Mouse (Mus musculus): ENCODE data around the gene Abi1.
A peak's percentile ranks its signal among the peaks of the same experiment; 100 is the strongest.
"Not testable (repeated sequence)": the region's sequence is repeated elsewhere in the genome, so short reads cannot be mapped to it uniquely, and the experiment has no call there.

Gene Abi1

DNA sequence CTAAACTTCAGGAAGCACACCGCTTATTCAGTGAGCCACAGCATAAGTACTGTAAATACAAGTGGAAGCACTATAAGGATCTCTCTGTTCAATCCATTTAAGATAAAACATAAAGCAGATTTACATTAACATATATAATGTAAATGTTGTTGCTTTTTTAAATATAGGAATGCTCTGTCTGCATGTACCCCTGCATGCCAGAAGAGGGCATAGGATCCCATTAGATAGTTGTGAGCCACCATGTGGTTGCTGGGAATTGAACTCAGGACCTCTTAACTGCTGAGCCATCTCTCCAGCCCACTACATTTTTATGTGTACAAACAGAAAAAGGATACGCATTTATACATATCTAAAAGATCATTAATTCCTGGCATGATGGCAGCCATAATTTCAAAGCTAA is 78.4 kb downstream of the Abi1 start:
- DNase-seq (ENCODE audit: low spot score): no peak

DNA sequence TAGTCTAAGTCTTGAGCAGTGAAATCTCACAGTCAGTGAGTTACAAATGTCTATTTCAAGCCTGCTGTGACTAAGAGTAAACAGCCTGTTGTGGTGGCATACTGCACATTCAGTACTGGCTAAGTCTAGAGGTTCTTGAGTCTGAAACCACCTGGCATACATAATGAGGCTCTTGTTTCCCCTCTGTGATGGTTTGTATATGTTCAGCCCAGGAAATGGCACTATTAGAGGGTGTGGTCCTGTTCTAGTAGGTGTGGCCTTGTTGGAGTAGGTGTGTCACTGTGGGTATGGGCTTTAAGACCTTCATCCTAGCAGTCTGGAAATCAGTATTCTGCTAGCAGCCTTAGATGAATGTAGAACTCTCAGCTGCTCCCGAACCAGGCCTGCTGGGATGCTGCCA is 82.6 kb downstream of the Abi1 start:
- DNase-seq (ENCODE audit: low spot score): no peak

DNA sequence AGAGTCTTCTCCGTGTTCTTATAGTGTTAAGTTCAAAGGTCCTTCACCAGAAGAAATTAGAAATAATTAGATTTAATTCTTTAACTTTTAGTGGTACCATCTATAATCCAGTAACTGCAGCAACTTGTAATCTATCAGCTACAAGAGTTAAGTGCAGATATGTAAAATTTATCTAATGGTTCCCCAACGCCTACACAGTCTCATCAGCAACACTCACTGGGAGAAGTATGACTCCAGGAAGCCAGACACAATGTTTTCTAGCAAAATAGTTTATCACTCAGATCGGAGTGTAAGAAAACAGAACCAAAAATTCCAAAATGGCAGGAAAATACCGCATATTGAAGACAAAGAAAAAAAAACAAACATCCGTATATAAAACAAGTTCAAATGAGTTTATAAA is 84.1 kb downstream of the Abi1 start:
- no peak for DNase-seq (ENCODE audit: low spot score)

DNA sequence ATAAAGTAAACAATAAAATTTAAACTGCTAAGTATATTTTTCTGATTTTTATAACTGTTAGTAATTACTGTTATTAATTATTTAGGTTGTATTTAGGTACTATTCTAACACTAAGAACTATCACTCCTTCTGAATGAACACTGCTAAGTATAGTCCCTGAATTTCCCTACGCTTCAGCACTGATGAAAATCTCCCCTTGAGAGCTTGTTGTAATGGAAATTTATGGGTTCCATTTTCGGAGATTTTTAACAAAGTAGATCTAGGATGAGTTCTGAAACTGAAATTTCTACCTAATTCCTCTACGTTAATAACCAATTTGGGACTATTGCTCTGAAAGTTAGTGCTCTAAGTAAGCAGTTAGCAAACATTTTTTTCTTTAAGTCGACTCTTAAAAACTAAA is 85.8 kb downstream of the Abi1 start:
- DNase-seq (ENCODE audit: low spot score): no peak

DNA sequence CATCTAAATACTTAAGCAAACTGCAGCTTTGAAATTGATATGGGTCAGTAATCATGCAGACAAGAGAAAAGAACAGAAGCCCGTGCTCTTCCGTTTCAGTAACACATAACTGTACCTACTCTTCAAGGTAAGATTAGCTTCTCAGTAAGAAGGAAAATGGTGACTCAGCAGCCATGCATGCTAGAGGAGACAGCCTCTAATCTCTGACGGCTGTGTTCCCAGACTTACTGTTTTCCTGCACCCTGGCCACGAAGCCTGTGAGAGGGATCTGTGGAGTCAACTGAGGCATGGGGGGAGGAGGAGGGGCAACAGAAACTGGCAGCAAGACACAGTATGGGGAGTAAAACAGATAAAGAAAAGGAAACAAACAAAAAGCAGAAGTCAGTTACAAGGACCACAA is 90.1 kb downstream of the Abi1 start:
- DNase-seq (ENCODE audit: low spot score): no peak

DNA sequence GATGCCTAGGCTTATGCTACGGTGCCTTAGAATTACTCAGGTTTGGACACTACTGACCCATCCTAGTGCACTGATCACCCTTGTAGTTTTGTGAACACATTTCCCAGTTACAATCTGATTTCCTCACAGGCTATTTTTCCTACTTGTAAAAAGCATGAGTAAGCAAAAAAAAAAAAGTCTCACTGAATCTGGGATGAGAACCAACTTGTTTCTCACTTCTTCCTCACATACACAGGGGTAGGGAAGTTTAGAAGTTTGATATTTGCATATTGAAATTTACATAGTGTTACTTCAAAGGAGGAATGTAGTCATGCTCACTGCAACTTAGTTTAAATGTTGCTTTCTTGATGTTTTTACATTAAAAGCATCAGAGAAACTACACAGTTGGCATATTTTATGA is 106.5 kb downstream of the Abi1 start:
- DNase-seq (ENCODE audit: low spot score): no peak

DNA sequence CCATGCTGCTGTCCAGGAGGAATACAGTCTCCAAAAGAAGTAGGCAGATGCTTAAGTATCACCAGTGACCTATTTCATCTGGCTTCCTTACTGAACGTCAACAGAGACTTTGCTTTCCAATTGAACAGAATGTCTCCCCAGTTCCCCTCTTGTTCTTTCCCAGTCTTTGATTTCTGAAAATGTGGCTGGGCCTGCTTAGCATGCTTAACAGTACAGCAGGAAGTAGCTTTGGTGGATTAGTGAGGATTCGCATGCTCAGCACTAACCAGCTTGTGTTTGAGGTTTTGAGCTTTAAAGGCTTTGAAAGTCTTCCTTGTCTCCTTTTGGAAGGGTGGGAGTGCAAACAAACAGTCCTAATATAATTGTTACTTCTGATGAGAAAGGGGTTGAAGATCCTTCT is 111.8 kb downstream of the Abi1 start:
- DNase-seq (ENCODE audit: low spot score): no peak

DNA sequence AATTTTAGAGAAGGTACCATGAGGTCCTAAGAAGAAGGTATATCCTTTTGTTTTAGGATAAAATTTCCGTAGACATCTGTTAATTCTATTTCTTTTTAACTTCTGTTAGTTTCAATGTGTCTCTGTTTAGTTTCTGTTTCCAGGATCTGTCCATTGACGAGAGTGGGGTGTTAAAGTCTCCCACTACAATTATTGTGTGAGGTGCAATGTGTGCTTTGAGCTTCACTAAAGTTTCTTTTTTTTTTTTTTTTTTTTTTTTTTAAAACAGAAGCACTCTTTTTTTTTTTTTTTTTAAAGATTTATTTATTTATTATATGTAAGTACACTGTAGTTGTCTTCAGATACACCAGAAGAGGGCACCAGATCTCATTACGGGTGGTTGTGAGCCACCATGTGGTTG is 114.1 kb downstream of the Abi1 start:
- DNase-seq (ENCODE audit: low spot score): not testable (repeated sequence)

DNA sequence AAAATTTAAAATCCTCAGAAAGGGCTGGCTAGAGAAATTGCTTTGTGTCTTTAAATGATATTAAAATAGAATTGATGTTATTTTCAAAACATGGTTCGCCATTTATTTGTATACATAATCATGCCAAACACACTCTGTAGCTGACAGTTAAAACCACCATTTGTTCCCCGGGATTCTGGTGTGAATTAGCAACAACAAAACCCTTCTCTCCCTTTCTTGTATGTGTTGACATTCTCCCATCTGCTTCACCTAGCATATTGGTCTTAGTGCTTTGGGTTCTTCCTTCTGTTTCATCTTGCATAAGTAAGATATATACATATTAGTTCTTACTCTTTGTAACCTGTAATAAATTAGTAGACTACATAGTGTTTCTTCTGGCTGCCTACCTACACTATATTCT is 121.4 kb downstream of the Abi1 start:
- DNase-seq (ENCODE audit: low spot score): no peak

DNA sequence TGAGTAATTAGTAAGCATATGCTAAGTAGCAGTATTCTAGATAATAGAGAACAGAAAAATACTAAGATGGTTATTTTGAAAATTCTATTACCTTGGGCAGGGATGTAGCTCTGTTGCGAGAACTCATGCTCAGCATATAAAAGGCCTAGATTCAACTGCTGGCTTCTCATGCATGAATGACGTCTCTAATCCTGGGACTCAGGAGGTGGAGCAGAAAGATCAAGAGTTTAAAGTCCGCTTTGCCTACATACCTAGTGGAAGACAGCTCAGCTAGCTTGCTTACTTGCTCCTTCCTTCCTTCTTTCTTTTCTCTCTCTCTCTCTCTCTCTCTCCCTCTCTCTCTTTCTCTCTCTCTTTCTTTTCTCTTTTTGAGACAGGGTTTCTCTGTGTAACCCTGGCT is 125.6 kb downstream of the Abi1 start:
- DNase-seq (ENCODE audit: low spot score): no peak

DNA sequence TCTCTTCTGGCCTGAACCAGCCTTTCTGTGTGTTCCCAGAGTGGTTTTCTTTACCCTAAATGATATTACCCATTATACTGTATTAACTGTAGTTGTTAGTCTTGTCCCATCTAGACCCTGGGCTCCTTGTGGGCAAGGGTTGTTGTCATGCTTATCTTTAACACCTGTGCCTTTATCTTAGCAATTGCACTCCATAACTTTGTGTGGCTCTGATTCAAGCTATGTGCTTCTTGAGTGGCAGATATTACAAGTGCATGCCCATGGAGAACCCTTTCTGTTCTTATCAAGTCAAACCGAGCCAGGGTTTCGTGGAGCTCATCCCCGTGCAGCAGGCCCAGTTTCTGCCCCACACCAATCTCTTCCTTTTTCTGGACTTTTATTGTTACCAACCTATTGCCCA is 136.1 kb downstream of the Abi1 start:
- DNase-seq (ENCODE audit: low spot score): no peak

DNA sequence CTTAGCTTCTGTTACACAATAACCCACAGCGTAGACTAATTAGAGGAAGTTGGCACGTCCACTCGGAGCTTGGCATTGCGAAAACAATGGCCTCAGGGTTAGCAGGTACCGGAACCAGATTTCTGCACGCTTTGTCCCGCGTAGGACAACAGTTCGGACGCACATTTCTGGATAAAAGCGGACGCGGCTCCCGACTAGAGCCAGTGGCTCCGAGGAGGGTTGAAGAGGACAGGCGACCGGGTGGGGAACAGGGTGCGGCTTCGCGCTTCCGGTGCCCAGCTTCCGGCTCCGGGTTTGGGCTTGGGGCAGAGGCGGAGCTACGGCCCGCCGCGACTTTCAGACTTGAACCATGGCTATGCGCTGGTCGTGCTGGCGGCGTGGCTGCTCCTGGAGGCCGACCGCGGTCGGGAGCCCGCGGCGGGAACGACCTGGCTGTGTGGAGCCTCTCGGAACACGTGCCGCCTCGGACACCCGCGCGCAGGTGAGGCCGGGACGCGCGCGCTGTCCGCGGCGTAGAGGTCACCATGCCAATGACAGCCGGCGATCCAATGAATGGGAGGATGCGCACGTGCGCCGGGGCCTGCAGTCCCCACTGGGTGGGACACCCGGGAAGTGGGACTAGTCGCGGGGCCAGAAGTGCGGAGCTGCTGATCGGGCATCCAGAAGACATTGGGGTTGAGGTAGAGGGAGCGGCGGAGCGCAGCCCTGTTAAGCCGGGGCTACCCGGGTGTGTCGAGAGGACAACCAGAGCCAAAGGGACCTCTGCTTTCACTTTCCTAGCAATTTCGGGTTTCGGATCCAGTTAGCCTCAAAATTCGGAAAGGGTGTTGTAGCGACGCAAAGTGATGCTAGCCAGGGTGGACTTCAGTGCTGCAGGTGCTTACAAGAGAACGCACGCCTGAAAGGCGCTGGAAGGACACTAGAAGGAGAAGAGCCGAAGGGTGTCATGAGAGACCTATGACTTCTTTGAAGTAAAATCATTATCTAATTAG is 144.5 kb downstream of the Abi1 start, which contains the start of gene Pdss1:
Gene Pdss1, plus strand, starts transcription at position 241 of the 992 bp plus-strand sequence.
- peak; percentile 70 for DNase-seq (ENCODE audit: low spot score)

DNA sequence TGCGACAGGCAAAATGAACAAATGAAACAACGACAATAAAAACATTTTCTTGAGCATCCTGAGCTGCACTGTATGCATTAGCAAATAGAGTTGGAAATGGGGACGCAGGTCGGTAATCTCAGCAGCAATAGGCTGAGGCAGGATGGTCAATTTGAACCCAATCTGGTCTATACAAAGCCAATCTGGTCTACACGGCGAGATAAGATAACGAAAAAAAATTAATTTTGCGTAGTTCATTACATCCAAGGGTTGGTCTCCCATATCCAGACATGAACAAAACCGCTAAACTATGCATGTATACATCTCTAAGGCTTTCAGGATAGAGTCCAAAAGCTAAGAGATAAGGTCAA is 145.1 kb downstream of the Abi1 start:
- no peak for DNase-seq (ENCODE audit: low spot score)

Data from ovary, postnatal 10 days (tissue).